Mouse (Mus musculus) yolk sac, embryonic 10.5 days (tissue): ENCODE measurements around the gene Oxnad1.
"Not testable (repeated sequence)": the region's sequence is repeated elsewhere in the genome, so short reads cannot be mapped to it uniquely, and the experiment has no call there.

Experiments used
- DNase-seq: peaks from one replicate; pipeline ENCODE4 v3.0.0-alpha.2; 2017; ENCODE audit warnings: low spot score

Gene Oxnad1

GRCm38 (mm10) chr14:32091124-32091523 is 6.0 kb downstream of the Oxnad1 start:
- no peak for DNase-seq

- no peak for DNase-seq
Observed at GRCm38 (mm10) chr14:32091704-32092103, 6.5 kb downstream of the Oxnad1 start.

- DNase-seq: no peak
Observed at GRCm38 (mm10) chr14:32093018-32093417, 7.8 kb downstream of the Oxnad1 start.

- DNase-seq: no peak
Observed at GRCm38 (mm10) chr14:32093500-32094117, 8.4 kb downstream of the Oxnad1 start.

- no peak for DNase-seq
Observed at GRCm38 (mm10) chr14:32095646-32096045, 10.5 kb downstream of the Oxnad1 start.

- DNase-seq: no peak
Observed at GRCm38 (mm10) chr14:32096740-32097139, 11.6 kb downstream of the Oxnad1 start.

GRCm38 (mm10) chr14:32097691-32098090 is 12.5 kb downstream of the Oxnad1 start:
- DNase-seq: no peak

GRCm38 (mm10) chr14:32098951-32099350 is 13.8 kb downstream of the Oxnad1 start:
- no peak for DNase-seq

- DNase-seq: no peak
Observed at GRCm38 (mm10) chr14:32103556-32103955, 18.4 kb downstream of the Oxnad1 start.

- DNase-seq: peak; percentile 12
Observed at GRCm38 (mm10) chr14:32105663-32106062, 20.5 kb downstream of the Oxnad1 start.

- no peak for DNase-seq
Observed at GRCm38 (mm10) chr14:32106911-32107310, 21.7 kb downstream of the Oxnad1 start.

GRCm38 (mm10) chr14:32112124-32112523 is 26.9 kb downstream of the Oxnad1 start:
- DNase-seq: not testable (repeated sequence)

GRCm38 (mm10) chr14:32120940-32121919 is 36.1 kb downstream of the Oxnad1 start:
- DNase-seq: no peak

- DNase-seq: no peak
Observed at GRCm38 (mm10) chr14:32121920-32122315, 36.7 kb downstream of the Oxnad1 start.

- no peak for DNase-seq
Observed at GRCm38 (mm10) chr14:32124261-32124660, 39.1 kb downstream of the Oxnad1 start.

GRCm38 (mm10) chr14:32125256-32125655 is 40.1 kb downstream of the Oxnad1 start:
- DNase-seq: not testable (repeated sequence)

- no peak for DNase-seq
Observed at GRCm38 (mm10) chr14:32128409-32128808, 43.2 kb downstream of the Oxnad1 start.

- no peak for DNase-seq
Observed at GRCm38 (mm10) chr14:32131836-32132235, 46.7 kb downstream of the Oxnad1 start.

- peak; percentile 60 for DNase-seq
Observed at GRCm38 (mm10) chr14:32134293-32134692, 49.1 kb downstream of the Oxnad1 start.

- DNase-seq: not testable (repeated sequence)
Observed at GRCm38 (mm10) chr14:32136467-32136866, 51.3 kb downstream of the Oxnad1 start.

- DNase-seq: no peak
Observed at GRCm38 (mm10) chr14:32140359-32140965, 55.3 kb downstream of the Oxnad1 start.

- DNase-seq: no peak
Observed at GRCm38 (mm10) chr14:32141723-32142122, 56.5 kb downstream of the Oxnad1 start, which contains the start of gene Msmb. Gene Msmb (plus strand): TSS chr14:32142023.

- no peak for DNase-seq
Observed at GRCm38 (mm10) chr14:32144734-32145133, 59.6 kb downstream of the Oxnad1 start.
